Mouse (Mus musculus) midbrain, embryonic 15.5 days (tissue): ENCODE measurements around the gene Mgat5. TPM values are rescaled to one million over a fixed set of nuclear protein-coding genes. Genes with fewer than 3 reads are reported as not detected.

ENCODE experiments used
- ATAC-seq: fragments of 200-750 bp; cut with Nextera tagmentation; replicated peaks from 2 replicates; pipeline ENCODE4 v1.8.0; 2017; ENCODE audit warnings: moderate TSS enrichment
- H3K27ac ChIP-seq: fragments of 300-500 bp; sonication (generic); 2 replicates; pipeline ENCODE4 v1.5.1; 2015; ENCODE audit warnings: mild to moderate bottlenecking, inconsistent platforms
- H3K27me3 ChIP-seq: fragments of 300-500 bp; sonication (generic); replicated peaks from 2 replicates; pipeline ENCODE4 v1.6.1; 2015; ENCODE audit warnings: inconsistent platforms
- H3K36me3 ChIP-seq: fragments of 300-500 bp; sonication (generic); replicated peaks from 2 replicates; pipeline ENCODE4 v1.6.1; 2015; ENCODE audit warnings: inconsistent platforms
- H3K4me1 ChIP-seq: fragments of 300-500 bp; sonication (generic); 2 replicates; pipeline ENCODE4 v1.6.1; 2015; ENCODE audit warnings: inconsistent platforms
- H3K4me2 ChIP-seq: fragments of 300-500 bp; sonication (generic); 2 replicates; pipeline ENCODE4 v1.6.1; 2015; ENCODE audit warnings: inconsistent platforms, mild to moderate bottlenecking, moderate library complexity
- H3K4me3 ChIP-seq: fragments of 300-500 bp; sonication (generic); 2 replicates; pipeline ENCODE4 v1.5.1; 2015; ENCODE audit warnings: mild to moderate bottlenecking, inconsistent platforms
- H3K9ac ChIP-seq: fragments of 300-500 bp; sonication (generic); 2 replicates; pipeline ENCODE4 v1.6.1; 2015; ENCODE audit warnings: mild to moderate bottlenecking, inconsistent platforms
- H3K9me3 ChIP-seq: fragments of 300-500 bp; sonication (generic); 2 replicates; pipeline ENCODE4 v1.6.1; 2016; ENCODE audit warnings: inconsistent platforms
- WGBS: fragments of 180-500 bp; shearing (Covaris S2); methylation state at CpG from one replicate; pipeline ENCODE4 v1.1.7; 2015; ENCODE audit warnings: mixed read lengths; 5-methylcytosine and 5-hydroxymethylcytosine counted together
- polyA plus RNA-seq: library from polyadenylated mRNA; unstranded; fragments of >200 nt; fragmentation: Nextera tagmentation; extraction: Ambion mirVana; gene quantifications from 2 replicates; pipeline ENCODE4 v1.2.1, GENCODE M21; 2015

The Mgat5 gene
- polyA plus RNA-seq, 1 experiment from 2014 or later: 17.0 TPM

DNA sequence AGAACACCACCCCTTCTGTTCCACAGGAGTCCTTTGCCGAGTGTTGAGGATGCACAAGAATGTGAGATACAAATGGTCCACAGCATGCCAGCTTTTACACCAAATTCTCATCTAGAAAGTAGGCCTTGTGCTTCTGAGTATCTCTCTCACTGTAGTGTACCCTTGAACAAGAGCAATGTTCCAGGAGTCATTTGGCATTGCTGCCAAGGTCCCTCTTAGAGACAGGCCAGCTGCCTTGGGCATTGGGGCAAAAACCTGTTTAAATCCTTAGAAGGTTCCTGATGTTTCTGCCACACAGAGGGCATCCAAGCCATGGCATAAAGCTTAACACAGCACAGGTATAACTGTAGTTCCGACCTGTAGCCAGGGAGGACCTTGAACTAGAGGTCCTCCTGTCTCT lies 189.9 kb downstream of the Mgat5 start:
- no peak overlapping the region for H3K27ac ChIP-seq
- no peaks in the 10 kb centered on the region for H3K9me3 ChIP-seq
- H3K4me1 ChIP-seq: no peaks in the 10 kb centered on the region
- ATAC-seq: no peak
- H3K4me3 ChIP-seq: no peak overlapping the region
- H3K27me3 ChIP-seq: no peaks in the 10 kb centered on the region
- H3K36me3 ChIP-seq: peaks cover 7% of the 10 kb centered on the region; the same call in 1 of the 2 replicates
- 96% methylated on average over 2 of the region's 2 CpGs for WGBS
- H3K4me2 ChIP-seq: no peak overlapping the region
- no peak overlapping the region for H3K9ac ChIP-seq

- ATAC-seq: no peak
- 94% methylated on average over 5 of the region's 5 CpGs for WGBS
- Histone ChIP-seq H3K4me3 (no peak overlapping the region), H3K9me3 (no peaks in the 10 kb centered on the region), H3K27ac (no peak overlapping the region), H3K4me2 (no peak overlapping the region), H3K36me3 (peaks cover 7% of the 10 kb centered on the region; the same call in 1 of the 2 replicates), H3K27me3 (no peaks in the 10 kb centered on the region), H3K4me1 (no peaks in the 10 kb centered on the region), H3K9ac (no peak overlapping the region)
Measured at GRCm38 (mm10) chr1:127395724-127396123, 190.9 kb downstream of the Mgat5 start.

- no peak overlapping the region for H3K4me3 ChIP-seq
- H3K4me2 ChIP-seq: no peak overlapping the region
- H3K4me1 ChIP-seq: no peaks in the 10 kb centered on the region
- no peak overlapping the region for H3K27ac ChIP-seq
- 0 out of 2 replicates have a peak, but pooled peaks cover 2% of the 10 kb centered on the region for H3K36me3 ChIP-seq
- H3K9ac ChIP-seq: no peak overlapping the region
- no peak for ATAC-seq
- H3K9me3 ChIP-seq: no peaks in the 10 kb centered on the region
- no peaks in the 10 kb centered on the region for H3K27me3 ChIP-seq
- WGBS: 84% methylated on average over 12 of the region's 12 CpGs
Measured at GRCm38 (mm10) chr1:127396569-127397349, 191.9 kb downstream of the Mgat5 start.

- Histone ChIP-seq H3K9ac (no peak overlapping the region), H3K4me2 (no peak overlapping the region), H3K9me3 (no peaks in the 10 kb centered on the region), H3K4me3 (no peak overlapping the region), H3K36me3 (no peaks in the 10 kb centered on the region), H3K27me3 (no peaks in the 10 kb centered on the region), H3K4me1 (no peaks in the 10 kb centered on the region), H3K27ac (no peak overlapping the region)
- no peak for ATAC-seq
- WGBS: 76% methylated on average over 13 of the region's 13 CpGs
Measured at GRCm38 (mm10) chr1:127397396-127397795, 192.6 kb downstream of the Mgat5 start.

GRCm38 (mm10) chr1:127398186-127398585 lies 193.4 kb downstream of the Mgat5 start:
- no peak overlapping the region for H3K27ac ChIP-seq
- no peaks in the 10 kb centered on the region for H3K9me3 ChIP-seq
- no peaks in the 10 kb centered on the region for H3K27me3 ChIP-seq
- H3K36me3 ChIP-seq: 0 out of 2 replicates have a peak, but pooled peaks cover 3% of the 10 kb centered on the region
- no peaks in the 10 kb centered on the region for H3K4me1 ChIP-seq
- no peak overlapping the region for H3K4me2 ChIP-seq
- ATAC-seq: no peak
- H3K9ac ChIP-seq: no peak overlapping the region
- 93% methylated on average over 5 of the region's 5 CpGs for WGBS
- no peak overlapping the region for H3K4me3 ChIP-seq

DNA sequence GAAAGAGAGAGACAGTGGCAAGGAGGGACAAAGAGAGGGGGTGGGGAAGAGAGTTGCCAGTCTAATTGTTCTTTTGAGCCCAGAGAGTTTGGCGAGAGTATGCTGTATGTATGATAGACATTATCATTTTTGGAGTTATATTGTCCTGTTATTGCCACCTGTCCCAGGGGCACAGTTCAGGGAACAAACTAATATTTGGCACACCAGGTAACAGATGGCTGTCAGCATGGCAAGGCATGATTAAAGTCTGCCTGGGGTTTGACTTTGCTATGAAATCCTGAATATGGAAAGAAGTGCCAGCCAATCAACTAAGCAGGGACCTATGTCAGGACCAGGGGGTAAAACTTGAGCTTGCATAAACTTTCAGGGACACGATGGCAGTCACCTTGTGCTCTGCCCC lies 195.4 kb downstream of the Mgat5 start:
- WGBS: 49% methylated on average over 2 of the region's 2 CpGs
- H3K27ac ChIP-seq: no peak overlapping the region

DNA sequence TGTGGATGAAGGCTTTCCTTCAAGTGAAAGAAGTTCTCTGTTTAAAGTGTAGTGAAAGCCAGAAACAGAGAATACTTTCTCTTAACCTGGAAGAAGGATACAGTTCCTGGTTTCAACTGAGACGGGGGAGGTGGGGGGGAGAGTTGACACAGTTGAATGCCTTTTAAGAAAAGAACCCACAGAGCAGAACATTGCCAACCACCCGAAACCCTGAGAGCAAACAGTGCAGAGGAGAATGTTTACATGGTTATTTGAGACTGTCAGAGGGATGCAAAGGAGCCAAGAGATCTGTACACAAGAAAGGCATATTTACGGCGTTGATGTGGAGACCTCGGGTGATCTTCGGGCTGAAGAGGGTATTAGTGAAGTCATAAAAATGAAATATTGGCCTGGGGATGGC lies 195.9 kb downstream of the Mgat5 start:
- H3K4me2 ChIP-seq: no peak overlapping the region
- H3K9ac ChIP-seq: no peak overlapping the region
- ATAC-seq: no peak
- WGBS: 26% methylated on average over 6 of the region's 6 CpGs
- 0 out of 2 replicates have a peak, but pooled peaks cover 3% of the 10 kb centered on the region for H3K36me3 ChIP-seq
- H3K9me3 ChIP-seq: no peaks in the 10 kb centered on the region
- H3K27ac ChIP-seq: no peak overlapping the region
- H3K4me1 ChIP-seq: no peaks in the 10 kb centered on the region
- no peaks in the 10 kb centered on the region for H3K27me3 ChIP-seq
- H3K4me3 ChIP-seq: no peak overlapping the region

More for the DNA sequence above, 195.4 kb downstream of the Mgat5 start:
- H3K9me3 ChIP-seq: no peaks in the 10 kb centered on the region
- no peak for ATAC-seq
- no peaks in the 10 kb centered on the region for H3K4me1 ChIP-seq
- H3K36me3 ChIP-seq: 0 out of 2 replicates have a peak, but pooled peaks cover 3% of the 10 kb centered on the region
- no peak overlapping the region for H3K9ac ChIP-seq
- H3K4me2 ChIP-seq: no peak overlapping the region
- no peaks in the 10 kb centered on the region for H3K27me3 ChIP-seq
- H3K4me3 ChIP-seq: no peak overlapping the region

- Histone ChIP-seq H3K4me3 (no peak overlapping the region), H3K27me3 (no peaks in the 10 kb centered on the region), H3K4me1 (peaks cover 7% of the 10 kb centered on the region; the same call in 1 of the 2 replicates), H3K27ac (no peak overlapping the region), H3K36me3 (0 out of 2 replicates have a peak, but pooled peaks cover 3% of the 10 kb centered on the region), H3K9me3 (no peaks in the 10 kb centered on the region), H3K4me2 (no peak overlapping the region), H3K9ac (no peak overlapping the region)
- WGBS: 36% methylated on average over 3 of the region's 3 CpGs
- no peak for ATAC-seq
Measured at GRCm38 (mm10) chr1:127404655-127405054, 199.8 kb downstream of the Mgat5 start.

- peak; percentile 77 for ATAC-seq
- Histone ChIP-seq H3K4me1 (peaks cover 7% of the 10 kb centered on the region; the same call in 1 of the 2 replicates), H3K9me3 (no peaks in the 10 kb centered on the region), H3K36me3 (peaks cover 9% of the 10 kb centered on the region; the same call in 1 of the 2 replicates), H3K27ac (0 out of 2 replicates have a peak overlapping the region, but pooled peaks have one; percentile 0), H3K4me2 (no peak overlapping the region), H3K9ac (no peak overlapping the region), H3K4me3 (no peak overlapping the region), H3K27me3 (no peaks in the 10 kb centered on the region)
- WGBS: 26% methylated on average over 1 of the region's 2 CpGs
Measured at GRCm38 (mm10) chr1:127408957-127409423, 204.2 kb downstream of the Mgat5 start.

DNA sequence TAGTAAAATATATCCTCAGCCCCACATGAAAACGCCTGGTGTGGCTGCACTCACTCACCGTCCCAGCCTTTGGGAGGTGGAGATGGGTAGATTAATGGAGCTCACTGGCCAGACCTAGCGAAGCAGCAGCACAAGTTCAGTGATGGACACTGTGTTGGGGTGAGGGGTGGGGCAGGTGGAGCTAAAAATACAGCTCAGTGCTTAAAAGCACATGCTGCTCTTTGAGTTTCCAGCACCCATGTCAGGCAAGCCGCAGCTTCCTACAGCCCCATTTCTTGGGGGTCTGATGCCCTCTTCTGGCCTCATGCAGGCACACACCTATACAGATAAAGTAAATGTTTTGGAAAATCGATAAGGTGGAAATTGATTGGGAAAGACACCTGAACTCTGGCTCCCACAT lies 204.7 kb downstream of the Mgat5 start:
- 28% methylated on average over 5 of the region's 5 CpGs for WGBS
- no peak overlapping the region for H3K4me2 ChIP-seq
- peak; percentile 18; the same call in 1 of the 2 replicates for ATAC-seq

GRCm38 (mm10) chr1:127414500-127414899 lies 209.7 kb downstream of the Mgat5 start:
- Histone ChIP-seq H3K4me1 (no peaks in the 10 kb centered on the region; the same call in 1 of the 2 replicates), H3K4me3 (no peak overlapping the region), H3K27me3 (no peaks in the 10 kb centered on the region), H3K4me2 (no peak overlapping the region), H3K36me3 (peaks cover 9% of the 10 kb centered on the region; the same call in 1 of the 2 replicates), H3K9ac (no peak overlapping the region), H3K9me3 (no peaks in the 10 kb centered on the region), H3K27ac (0 out of 2 replicates have a peak overlapping the region, but pooled peaks have one; percentile 15)
- ATAC-seq: no peak
- 45% methylated on average over 7 of the region's 7 CpGs for WGBS

More for the DNA sequence above, 204.7 kb downstream of the Mgat5 start:
- Histone ChIP-seq H3K9me3 (no peaks in the 10 kb centered on the region), H3K9ac (no peak overlapping the region), H3K27me3 (no peaks in the 10 kb centered on the region), H3K4me3 (no peak overlapping the region), H3K27ac (no peak overlapping the region), H3K4me1 (peaks cover 7% of the 10 kb centered on the region; the same call in 1 of the 2 replicates), H3K36me3 (peaks cover 9% of the 10 kb centered on the region; the same call in 1 of the 2 replicates)

DNA sequence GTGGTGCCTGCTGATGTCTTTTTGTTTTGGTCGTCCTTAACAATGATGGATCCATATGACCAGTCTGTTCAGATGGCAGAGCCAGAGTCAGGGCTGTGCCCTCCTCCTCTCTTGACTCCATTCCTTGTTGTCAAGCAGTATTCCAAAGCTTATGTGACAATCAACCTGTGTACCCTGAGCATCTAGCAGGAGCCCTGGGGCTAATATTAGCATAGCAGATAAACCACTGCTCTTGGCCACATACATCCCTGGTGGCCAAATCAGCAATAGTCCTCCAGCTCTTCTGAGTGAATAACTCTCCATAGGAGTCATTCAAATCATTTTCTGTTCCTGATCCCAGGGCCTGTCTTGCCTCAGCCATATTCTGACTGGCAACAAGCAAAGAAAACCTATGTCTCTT lies 211.1 kb downstream of the Mgat5 start:
- Histone ChIP-seq H3K9ac (no peak overlapping the region), H3K4me3 (no peak overlapping the region), H3K4me1 (no peaks in the 10 kb centered on the region; the same call in 1 of the 2 replicates), H3K9me3 (no peaks in the 10 kb centered on the region), H3K27ac (no peak overlapping the region), H3K36me3 (peaks cover 9% of the 10 kb centered on the region; the same call in 1 of the 2 replicates), H3K4me2 (no peak overlapping the region), H3K27me3 (no peaks in the 10 kb centered on the region)
- ATAC-seq: no peak
- 75% methylated on average over 1 of the region's 1 CpGs for WGBS
